Mouse (Mus musculus) brain, embryonic 14.5 days (tissue): ENCODE data around the gene Car11. TPM values are rescaled to one million over a fixed set of nuclear protein-coding genes. Genes with fewer than 3 reads are reported as not detected.

ENCODE experiments used
- DNase-seq: peaks from one replicate; pipeline ENCODE4 v3.0.0-alpha.2; 2011; ENCODE audit warnings: low read depth
- CTCF ChIP-seq: fragments of 200-500 bp; IDR thresholded peaks from 2 replicates; pipeline ENCODE4 v1.5.1; 2012; ENCODE audit warnings: inconsistent platforms, mild to moderate bottlenecking, moderate library complexity, borderline replicate concordance; ENCODE audit not compliant: insufficient read depth, insufficient read length; ENCODE audit errors: extremely low read depth
- POLR2A ChIP-seq: fragments of 200-500 bp; IDR thresholded peaks from 2 replicates; pipeline ENCODE4 v1.6.1; 2012; ENCODE audit warnings: mild to moderate bottlenecking, inconsistent platforms, borderline replicate concordance; ENCODE audit not compliant: poor library complexity, insufficient read depth, insufficient read length, severe bottlenecking; ENCODE audit errors: extremely low read depth
- polyA plus RNA-seq: library from polyadenylated mRNA; depleted of rRNA; stranded (reverse); fragments of >200 nt; gene quantifications from 2 replicates; pipeline ENCODE4 v1.2.3, GENCODE M21; 2012; rRNA removed

The Car11 gene
- polyA plus RNA-seq, 1 experiment = 81.4 TPM

- TF ChIP-seq POLR2A (no peak), CTCF (no peak)
- no peak for DNase-seq
Observed at GRCm38 (mm10) chr7:45739820-45740219, 40.2 kb downstream of the Car11 start.

GRCm38 (mm10) chr7:45741308-45741707, 41.7 kb downstream of the Car11 start:
- DNase-seq = no peak
- TF ChIP-seq POLR2A (no peak), CTCF (no peak)

- DNase-seq = no peak
- TF ChIP-seq CTCF (no peak), POLR2A (no peak)
Observed at GRCm38 (mm10) chr7:45741777-45742176, 42.1 kb downstream of the Car11 start.

GRCm38 (mm10) chr7:45742338-45742737, 42.7 kb downstream of the Car11 start:
- peak; percentile 14 for DNase-seq
- no peak for TF ChIP-seq POLR2A
- no peak; the same call in 1 of the 2 replicates for TF ChIP-seq CTCF

GRCm38 (mm10) chr7:45744387-45744786, 44.7 kb downstream of the Car11 start:
- TF ChIP-seq CTCF (no peak), POLR2A (no peak)
- peak; percentile 25 for DNase-seq

- TF ChIP-seq POLR2A (no peak), CTCF (peak; percentile 54; the same call in 1 of the 2 replicates)
Observed at GRCm38 (mm10) chr7:45746518-45746917, 46.9 kb downstream of the Car11 start.

GRCm38 (mm10) chr7:45747450-45747849, 47.8 kb downstream of the Car11 start:
- TF ChIP-seq POLR2A (no peak), CTCF (no peak)

More at GRCm38 (mm10) chr7:45746518-45746917, 46.9 kb downstream of the Car11 start:
- no peak for DNase-seq

GRCm38 (mm10) chr7:45748110-45748509, 48.5 kb downstream of the Car11 start:
- no peak for DNase-seq
- TF ChIP-seq POLR2A (no peak), CTCF (no peak)

More at GRCm38 (mm10) chr7:45747450-45747849, 47.8 kb downstream of the Car11 start:
- DNase-seq = no peak

- TF ChIP-seq CTCF (no peak), POLR2A (no peak)
- DNase-seq = peak; percentile 16
Observed at GRCm38 (mm10) chr7:45749401-45749800, 49.8 kb downstream of the Car11 start.

- no peak for TF ChIP-seq CTCF
- TF ChIP-seq POLR2A = no peak
- no peak for DNase-seq
Observed at GRCm38 (mm10) chr7:45750162-45750561, 50.5 kb downstream of the Car11 start.

Other genes starting within 250 kb of the Car11 start
- gene Ftl1, start 240.0 kb upstream of the Car11 start, polyA plus RNA-seq = 2,346 and 2,481 TPM in 2 replicates
- 168 and 237 TPM in 2 replicates for gene Bax, start 232.9 kb upstream of the Car11 start, polyA plus RNA-seq
- gene Tulp2, start 218.0 kb upstream of the Car11 start, polyA plus RNA-seq = 0.11 and 0.18 TPM in 2 replicates
- gene Gm45808, start 213.0 kb upstream of the Car11 start, polyA plus RNA-seq = 0.30 TPM in 1 of 2 replicates, not detected in the other
- 2.0 and 2.8 TPM in 2 replicates for gene Dhdh, start 211.0 kb upstream of the Car11 start, polyA plus RNA-seq
- gene Nucb1, start 189.4 kb upstream of the Car11 start, polyA plus RNA-seq = 92.0 and 111 TPM in 2 replicates
- 13.5 and 14.5 TPM in 2 replicates for gene Ppp1r15a, start 173.6 kb upstream of the Car11 start, polyA plus RNA-seq
- 1.7 and 3.6 TPM in 2 replicates for gene Plekha4, start 173.5 kb upstream of the Car11 start, polyA plus RNA-seq
- 0.25 and 0.44 TPM in 2 replicates for gene Hsd17b14, start 144.9 kb upstream of the Car11 start, polyA plus RNA-seq
- gene Bcat2, start 129.7 kb upstream of the Car11 start, polyA plus RNA-seq = 29.5 and 40.2 TPM in 2 replicates
- 0.13 TPM in 1 of 2 replicates, not detected in the other for gene Fgf21, start 84.4 kb upstream of the Car11 start, polyA plus RNA-seq
- 0.06 and 0.14 TPM in 2 replicates for gene Fut1, start 82.6 kb upstream of the Car11 start, polyA plus RNA-seq
- 0.13 and 0.16 TPM in 2 replicates for gene Izumo1, start 78.0 kb upstream of the Car11 start, polyA plus RNA-seq
- 11.6 and 17.6 TPM in 2 replicates for gene Rasip1, start 72.4 kb upstream of the Car11 start, polyA plus RNA-seq
- 3.2 and 4.0 TPM in 2 replicates for gene Mamstr, start 59.9 kb upstream of the Car11 start, polyA plus RNA-seq
- 0.10 and 0.16 TPM in 2 replicates for gene Fut2, start 33.4 kb upstream of the Car11 start, polyA plus RNA-seq
- 0.64 and 2.1 TPM in 2 replicates for gene Ntn5, start 15.8 kb upstream of the Car11 start, polyA plus RNA-seq
- 0.66 and 1.1 TPM in 2 replicates for gene Sec1, start 5.4 kb upstream of the Car11 start, polyA plus RNA-seq
- gene Dbp, start 5.2 kb downstream of the Car11 start, polyA plus RNA-seq = 7.6 and 8.4 TPM in 2 replicates
- 640 and 749 TPM in 2 replicates for gene Rpl18, start 15.6 kb downstream of the Car11 start, polyA plus RNA-seq
- gene Sphk2, start 18.2 kb downstream of the Car11 start, polyA plus RNA-seq = 33.0 and 39.8 TPM in 2 replicates
- gene Fam83e, start 21.4 kb downstream of the Car11 start, polyA plus RNA-seq = 0.68 and 0.83 TPM in 2 replicates
- gene Spaca4, start 26.0 kb downstream of the Car11 start, polyA plus RNA-seq = not detected in 2 replicates
- 328 and 336 TPM in 2 replicates for gene Lmtk3, start 83.9 kb downstream of the Car11 start, polyA plus RNA-seq
- 2.0 and 2.3 TPM in 2 replicates for gene Sult2b1, start 84.8 kb downstream of the Car11 start, polyA plus RNA-seq
- 246 and 277 TPM in 2 replicates for gene Cyth2, start 114.7 kb downstream of the Car11 start, polyA plus RNA-seq
- 1.3 and 1.9 TPM in 2 replicates for gene Kcnj14, start 124.9 kb downstream of the Car11 start, polyA plus RNA-seq
- gene Grwd1, start 131.1 kb downstream of the Car11 start, polyA plus RNA-seq = 23.4 and 25.5 TPM in 2 replicates
- gene Kdelr1, start 172.9 kb downstream of the Car11 start, polyA plus RNA-seq = 197 and 238 TPM in 2 replicates
- 13.2 and 31.1 TPM in 2 replicates for gene Grin2d, start 178.5 kb downstream of the Car11 start, polyA plus RNA-seq
- 0.30 and 0.41 TPM in 2 replicates for gene Syngr4, start 196.9 kb downstream of the Car11 start, polyA plus RNA-seq
- 19.1 and 23.3 TPM in 2 replicates for gene Tmem143, start 197.1 kb downstream of the Car11 start, polyA plus RNA-seq
- gene Emp3, start 221.6 kb downstream of the Car11 start, polyA plus RNA-seq = 27.7 and 27.8 TPM in 2 replicates
- 5.8 and 7.6 TPM in 2 replicates for gene Ccdc114, start 224.2 kb downstream of the Car11 start, polyA plus RNA-seq